Mouse (Mus musculus) cortical plate, adult 2 months (tissue): ENCODE measurements around the gene Pagr1b. TPM values are rescaled to one million over a fixed set of nuclear protein-coding genes. Genes with fewer than 3 reads are reported as not detected.

ENCODE experiments used
- H3K27ac ChIP-seq: fragments of 200-500 bp; 2 replicates; pipeline ENCODE4 v1.5.1; 2012; ENCODE audit warnings: low read length, control low read depth, inconsistent platforms; ENCODE audit not compliant: insufficient read depth
- H3K4me1 ChIP-seq: fragments of 200-500 bp; 2 replicates; pipeline ENCODE4 v1.6.1; 2011; ENCODE audit warnings: low read length; ENCODE audit not compliant: control insufficient read depth, insufficient read depth
- H3K4me3 ChIP-seq: fragments of 200-500 bp; 2 replicates; pipeline ENCODE4 v1.5.1; 2011; ENCODE audit warnings: mild to moderate bottlenecking, low read length, control low read depth; ENCODE audit not compliant: insufficient read depth
- CTCF ChIP-seq: fragments of 200-500 bp; IDR thresholded peaks from 2 replicates; pipeline ENCODE4 v1.5.1; 2011; ENCODE audit warnings: mild to moderate bottlenecking, control low read depth, low read length; ENCODE audit not compliant: insufficient read depth; ENCODE audit errors: extremely low read depth
- POLR2A ChIP-seq: fragments of 200-500 bp; IDR thresholded peaks from 2 replicates; pipeline ENCODE4 v1.6.1; 2011; ENCODE audit warnings: mild to moderate bottlenecking, low read length, control low read depth; ENCODE audit not compliant: insufficient read depth; ENCODE audit errors: extremely low read depth
- polyA plus RNA-seq: library from polyadenylated mRNA; depleted of rRNA; stranded (reverse); fragments of >200 nt; gene quantifications from 2 replicates; pipeline ENCODE4 v1.2.3, GENCODE M21; 2012

Pagr1b gene
- polyA plus RNA-seq, 1 experiment: 1.8 TPM

DNA sequence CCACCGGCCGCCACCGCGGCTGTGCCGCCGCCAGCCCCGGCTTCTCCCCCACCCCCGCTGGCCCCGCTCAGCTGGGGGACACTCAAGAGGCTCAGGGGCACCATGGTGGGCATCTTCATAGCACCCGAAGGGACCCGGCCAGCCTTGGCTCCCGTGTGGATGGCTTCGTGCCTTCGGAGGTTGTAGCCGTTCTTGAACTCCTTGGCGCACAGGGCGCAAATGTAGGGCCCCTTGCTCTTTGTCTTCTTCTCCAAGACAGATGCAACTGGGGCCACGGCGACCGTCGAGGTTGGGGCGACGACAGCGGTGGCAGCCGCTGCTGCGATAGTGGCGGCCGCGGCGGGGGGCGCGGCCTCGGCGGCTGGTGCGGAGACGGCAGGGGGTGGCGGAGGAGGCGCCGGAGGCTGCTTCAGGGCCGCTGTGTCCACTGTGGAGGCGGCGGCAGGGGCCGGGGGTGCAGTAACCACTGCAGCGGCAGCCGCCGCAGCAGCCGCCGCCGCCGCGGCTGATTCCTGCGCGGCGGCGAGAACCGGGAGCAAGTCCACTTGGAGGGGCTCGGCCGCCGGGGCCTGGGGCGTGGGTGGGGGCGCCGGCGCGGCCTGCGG is 9.4 kb upstream of the Pagr1b start:
- TF ChIP-seq CTCF (no peak), POLR2A (no peak)
- H3K27ac ChIP-seq: peak overlapping the region; percentile 99
- peaks cover 11% of the 10 kb centered on the region for H3K4me1 ChIP-seq
- peak overlapping the region; percentile 43 for H3K4me3 ChIP-seq

DNA sequence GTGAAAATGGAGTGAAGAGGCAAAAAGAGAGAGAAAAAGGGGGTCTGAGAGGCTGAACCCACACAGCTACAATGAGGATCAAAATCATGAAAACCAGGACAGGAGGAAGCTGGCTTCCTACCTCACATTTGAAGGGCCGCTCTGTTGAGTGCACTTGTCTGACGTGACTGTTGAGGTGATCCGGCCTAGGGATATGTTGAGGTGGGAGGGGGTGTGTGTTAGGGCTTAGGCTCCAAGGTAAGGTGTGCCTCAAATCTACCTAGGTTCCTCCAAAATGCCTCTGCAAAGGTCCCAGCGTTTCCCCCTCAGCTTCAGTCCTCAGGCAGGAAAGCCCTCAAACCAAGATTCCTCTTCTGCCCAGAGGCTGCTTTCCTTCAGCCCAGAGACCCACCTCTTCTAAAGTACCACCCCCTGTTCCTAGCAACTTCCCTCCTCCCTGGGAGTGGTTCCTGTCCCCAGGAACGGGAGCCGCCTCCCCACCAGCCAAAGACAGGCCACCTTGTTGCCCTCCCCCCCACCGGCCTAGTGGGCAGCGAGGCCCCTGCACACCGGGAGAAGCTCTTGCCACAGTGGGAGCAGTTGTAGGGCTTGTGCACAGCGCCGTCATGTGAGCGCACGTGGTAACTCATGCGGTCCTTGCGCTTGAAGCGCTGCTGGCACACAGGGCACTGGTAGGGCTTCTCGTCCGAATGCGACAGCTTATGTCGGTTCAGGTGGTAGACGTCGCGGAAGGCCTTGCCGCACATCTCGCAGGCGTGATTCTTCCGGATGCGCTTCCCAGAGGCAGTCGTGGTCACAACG is 8.7 kb upstream of the Pagr1b start:
- TF ChIP-seq POLR2A (peak; percentile 62), CTCF (peak; percentile 30; the same call in 1 of the 2 replicates)
- H3K4me3 ChIP-seq: peak overlapping the region; percentile 43
- peak overlapping the region; percentile 99 for H3K27ac ChIP-seq
- peaks cover 11% of the 10 kb centered on the region for H3K4me1 ChIP-seq

GRCm38 (mm10) chr7:127023896-127024690 is 7.8 kb upstream of the Pagr1b start:
- H3K4me3 ChIP-seq: peak overlapping the region; percentile 43
- H3K4me1 ChIP-seq: peaks cover 11% of the 10 kb centered on the region
- TF ChIP-seq POLR2A (no peak), CTCF (no peak)

DNA sequence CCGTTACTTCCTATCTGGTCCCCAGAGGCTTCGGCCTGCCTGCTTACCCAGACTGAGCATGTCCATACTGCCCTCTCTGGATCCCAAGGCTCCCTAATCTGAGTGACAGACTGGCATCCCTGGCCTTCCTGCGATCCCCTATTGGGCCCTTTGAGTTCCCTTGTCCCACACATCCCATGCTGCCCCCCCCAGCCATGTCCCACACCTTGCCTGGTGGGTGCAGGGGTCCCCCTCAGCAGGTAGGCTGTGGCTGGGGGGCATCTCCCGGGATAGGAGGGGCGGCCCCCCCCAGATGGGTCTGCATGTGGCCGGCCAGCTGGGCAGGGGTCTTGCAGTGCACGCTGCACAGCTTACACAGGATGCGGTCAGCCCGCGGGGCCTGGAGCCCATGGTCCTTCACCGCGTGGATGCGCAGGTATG is 7.0 kb upstream of the Pagr1b start:
- Histone ChIP-seq H3K4me1 (peaks cover 11% of the 10 kb centered on the region), H3K4me3 (no peak overlapping the region; the same call in 1 of the 2 replicates), H3K27ac (no peak overlapping the region)
- TF ChIP-seq POLR2A (no peak), CTCF (no peak)

More at GRCm38 (mm10) chr7:127023896-127024690, 7.8 kb upstream of the Pagr1b start:
- H3K27ac ChIP-seq: peak overlapping the region; percentile 14; the same call in 1 of the 2 replicates

- TF ChIP-seq CTCF (no peak), POLR2A (no peak)
These were observed 6.4 kb upstream of the Pagr1b start for GRCm38 (mm10) chr7:127022528-127023271.

DNA sequence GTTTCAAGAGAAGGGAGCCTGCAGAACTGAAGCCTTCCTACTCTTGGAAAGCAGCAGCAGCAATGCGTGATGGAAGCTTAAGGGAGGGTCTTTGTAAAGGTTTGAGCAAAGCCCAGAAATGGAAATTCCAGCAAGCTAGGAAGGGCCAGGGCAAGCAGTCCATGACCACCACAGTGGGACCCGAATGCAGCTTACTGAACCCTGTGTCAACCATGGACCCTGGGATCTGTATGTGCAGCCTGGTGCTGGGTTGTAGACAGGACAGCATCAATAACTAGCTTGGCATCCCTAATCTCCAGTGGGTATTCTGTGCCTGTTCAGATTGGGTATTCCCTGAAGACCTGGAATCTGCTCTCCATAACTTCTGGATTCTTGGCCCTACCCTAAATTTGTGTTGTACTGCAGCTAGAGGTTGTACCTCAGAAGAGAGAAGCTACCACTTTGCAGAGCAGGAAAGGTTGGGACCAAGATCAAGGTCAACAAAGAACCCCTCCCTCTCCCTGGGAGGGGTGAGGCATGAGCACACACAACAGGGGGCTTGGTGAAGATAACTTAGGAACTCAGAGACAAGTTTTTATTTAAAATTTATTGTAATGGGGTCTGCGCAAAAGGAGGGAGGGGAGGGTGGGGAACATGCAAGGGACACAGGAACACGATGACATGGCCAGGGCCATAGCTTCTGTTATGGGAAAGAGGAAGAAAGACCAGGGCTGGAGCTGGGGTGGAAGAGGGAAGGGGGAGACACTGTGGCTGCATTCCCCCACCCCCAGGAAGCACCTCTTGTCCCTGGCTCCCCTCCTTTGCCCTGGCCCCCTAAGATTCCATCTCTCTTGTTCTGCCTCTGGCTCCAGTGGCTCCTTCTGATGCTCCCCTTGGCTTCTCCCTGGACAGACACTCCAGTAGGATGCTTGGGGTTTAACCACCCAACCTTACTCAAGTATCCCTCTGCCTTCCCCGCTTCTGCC is 5.6 kb upstream of the Pagr1b start:
- peak overlapping the region; percentile 37 for H3K27ac ChIP-seq
- TF ChIP-seq POLR2A (peak; percentile 35; the same call in 1 of the 2 replicates), CTCF (no peak)
- peak overlapping the region; percentile 85 for H3K4me3 ChIP-seq
- H3K4me1 ChIP-seq: peaks cover 11% of the 10 kb centered on the region

More at GRCm38 (mm10) chr7:127022528-127023271, 6.4 kb upstream of the Pagr1b start:
- Histone ChIP-seq H3K4me1 (peaks cover 11% of the 10 kb centered on the region), H3K4me3 (no peak overlapping the region), H3K27ac (no peak overlapping the region)

DNA sequence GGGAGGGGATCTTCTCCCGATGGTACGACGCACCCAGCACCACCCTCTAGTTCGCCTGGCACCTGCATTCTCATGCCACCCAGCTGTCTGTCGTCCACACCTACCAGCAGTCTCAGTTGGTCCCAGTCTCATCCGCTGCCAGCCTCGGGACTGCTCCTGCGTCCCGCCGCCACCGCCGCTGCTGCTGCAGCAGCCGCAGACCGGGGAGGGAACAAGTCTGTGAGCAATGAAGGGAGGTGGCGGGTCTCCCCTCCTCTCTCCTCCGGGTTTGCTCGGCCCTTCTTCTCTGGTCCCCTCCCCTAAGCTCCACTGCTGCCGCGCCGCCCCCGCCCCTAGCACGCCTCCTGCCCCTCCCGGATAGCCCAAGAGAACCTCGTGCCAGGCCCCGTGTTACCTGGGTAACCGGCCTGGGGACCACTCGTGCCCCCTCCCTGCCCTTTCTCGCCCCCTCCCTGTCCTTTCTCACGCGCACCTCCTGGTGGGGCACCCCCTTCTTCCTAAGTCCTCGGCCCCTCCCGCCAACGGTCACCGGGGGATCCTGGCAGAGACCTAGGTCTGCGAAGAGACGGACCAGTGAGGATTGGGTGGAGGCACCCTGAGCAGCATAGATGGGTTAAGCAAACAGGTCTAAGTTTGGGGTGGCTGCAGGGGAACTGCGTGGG is 4.7 kb upstream of the Pagr1b start, which contains the start of the genes Gm42742 and Prrt2:
Gene Gm42742, minus strand, starts transcription at position 197 of the 662 bp plus-strand sequence.
Gene Prrt2, minus strand, starts transcription at position 311 of the 662 bp plus-strand sequence.
- H3K27ac ChIP-seq: peak within 1 kb of the TSS; percentile 76
- TF ChIP-seq POLR2A: peak; percentile 75; the same call in 1 of the 2 replicates
- no peak for TF ChIP-seq CTCF
- H3K4me1 ChIP-seq: peaks cover 11% of the 10 kb centered on the region
- H3K4me3 ChIP-seq: peak within 1 kb of the TSS; percentile 85

- H3K4me3 ChIP-seq: peak overlapping the region; percentile 85
- TF ChIP-seq CTCF (no peak), POLR2A (no peak)
- peak overlapping the region; percentile 76 for H3K27ac ChIP-seq
- peaks cover 11% of the 10 kb centered on the region for H3K4me1 ChIP-seq
These were observed 4.2 kb upstream of the Pagr1b start for GRCm38 (mm10) chr7:127020491-127020890.
